Mouse (Mus musculus) heart, embryonic 14.5 days (tissue): ENCODE data around the gene Rai1. TPM values are rescaled to one million over a fixed set of nuclear protein-coding genes. Genes with fewer than 3 reads are reported as not detected.

Source experiments
- ATAC-seq: fragments of 200-750 bp; cut with Nextera tagmentation; 2 replicates; pipeline ENCODE4 v1.8.0; 2017; ENCODE audit warnings: low read depth, moderate TSS enrichment; ENCODE audit not compliant: insufficient number of reproducible peaks, insufficient read depth, low FRiP score
- H3K27ac ChIP-seq, 2 experiments: fragments of 200-500 bp in 1 of 2; fragments of 300-500 bp in 1 of 2; sonication (generic) in 1 of 2; replicated peaks in 1 of 2; 2 replicates each; pipeline ENCODE4 v1.5.1; 2012 to 2014; ENCODE audit warnings: low read depth in 2 of 2, low read length in 2 of 2, control low read depth in 1 of 2, mild to moderate bottlenecking in 1 of 2, mixed read lengths in 1 of 2; ENCODE audit not compliant: control insufficient read depth in 1 of 2, insufficient read depth in 1 of 2
- H3K27me3 ChIP-seq: fragments of 300-500 bp; sonication (generic); 2 replicates; pipeline ENCODE4 v1.6.1; 2014; ENCODE audit warnings: mild to moderate bottlenecking, low read length, control low read depth; ENCODE audit not compliant: control insufficient read depth, insufficient read depth
- H3K36me3 ChIP-seq: fragments of 300-500 bp; sonication (generic); 2 replicates; pipeline ENCODE4 v1.6.1; 2014; ENCODE audit warnings: mild to moderate bottlenecking, control low read depth, low read length, mixed read lengths; ENCODE audit not compliant: control insufficient read depth, insufficient read depth
- H3K4me1 ChIP-seq, 2 experiments: fragments of 200-500 bp in 1 of 2; fragments of 300-500 bp in 1 of 2; sonication (generic) in 1 of 2; 2 replicates each; pipeline ENCODE4 v1.6.1; 2012 to 2014; ENCODE audit warnings: low read length in 2 of 2, control low read depth in 1 of 2, mixed read lengths in 1 of 2; ENCODE audit not compliant: control insufficient read depth in 2 of 2, insufficient read depth in 2 of 2
- H3K4me2 ChIP-seq: fragments of 300-500 bp; sonication (generic); 2 replicates; pipeline ENCODE4 v1.6.1; 2014; ENCODE audit warnings: mild to moderate bottlenecking, low read length
- H3K4me3 ChIP-seq, 2 experiments: fragments of 200-500 bp in 1 of 2; fragments of 300-500 bp in 1 of 2; sonication (generic) in 1 of 2; 2 replicates each; pipeline ENCODE4 v1.5.1; 2012 to 2014; ENCODE audit warnings: low read length in 2 of 2, mild to moderate bottlenecking in 2 of 2, control low read depth in 1 of 2, low read depth in 1 of 2, moderate library complexity in 1 of 2; ENCODE audit not compliant: control insufficient read depth in 1 of 2, insufficient read depth in 1 of 2
- H3K9ac ChIP-seq: fragments of 300-500 bp; sonication (generic); 2 replicates; pipeline ENCODE4 v1.6.1; 2014; ENCODE audit warnings: mild to moderate bottlenecking, low read length
- H3K9me3 ChIP-seq: fragments of 300-500 bp; sonication (generic); 2 replicates; pipeline ENCODE4 v1.6.1; 2016; ENCODE audit warnings: low read length, control low read depth; ENCODE audit not compliant: control insufficient read depth
- WGBS: fragments of 180-500 bp; shearing (Covaris S2); extraction: QIAGEN DNeasy Blood & Tissue Kit; methylation state at CpG from one replicate; pipeline ENCODE4 v1.1.7; 2014; 5-methylcytosine and 5-hydroxymethylcytosine counted together
- polyA plus RNA-seq: library from polyadenylated mRNA; unstranded; fragments of >200 nt; fragmentation: Nextera tagmentation; extraction: Ambion mirVana; gene quantifications from 2 replicates; pipeline ENCODE4 v1.2.1, GENCODE M21; 2014

Gene Rai1
- polyA plus RNA-seq, 1 experiment from 2014 or later: 19.0 TPM

DNA sequence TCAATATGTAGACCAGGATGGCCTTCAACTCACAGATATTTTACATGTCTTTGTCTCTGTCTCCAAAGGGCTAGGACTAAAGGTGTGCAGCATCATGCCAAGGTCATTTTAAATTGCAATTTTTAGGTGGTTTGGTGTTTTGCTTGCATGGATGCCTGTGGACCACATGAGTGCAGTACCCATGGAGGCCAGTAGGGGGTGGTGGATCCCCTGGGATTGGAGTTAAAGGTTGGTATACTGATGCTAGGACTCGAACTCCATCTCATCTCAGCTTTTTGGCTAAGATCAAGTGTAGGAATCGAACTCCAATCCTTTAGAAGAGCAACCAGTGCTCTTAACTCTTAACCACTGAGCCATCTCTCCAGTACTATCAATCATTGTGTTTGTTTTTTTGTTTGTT, 20.2 kb upstream of the Rai1 start:
- Histone ChIP-seq H3K27ac (no peak overlapping the region), H3K4me1 (no peaks in the 10 kb centered on the region), H3K9me3 (peaks cover 2% of the 10 kb centered on the region; the same call in 1 of the 2 replicates), H3K4me2 (no peak overlapping the region), H3K9ac (no peak overlapping the region), H3K36me3 (no peaks in the 10 kb centered on the region), H3K4me3 (no peak overlapping the region), H3K27me3 (no peaks in the 10 kb centered on the region)
- ATAC-seq: no peak
- WGBS: 49% methylated on average over 2 of the region's 2 CpGs

DNA sequence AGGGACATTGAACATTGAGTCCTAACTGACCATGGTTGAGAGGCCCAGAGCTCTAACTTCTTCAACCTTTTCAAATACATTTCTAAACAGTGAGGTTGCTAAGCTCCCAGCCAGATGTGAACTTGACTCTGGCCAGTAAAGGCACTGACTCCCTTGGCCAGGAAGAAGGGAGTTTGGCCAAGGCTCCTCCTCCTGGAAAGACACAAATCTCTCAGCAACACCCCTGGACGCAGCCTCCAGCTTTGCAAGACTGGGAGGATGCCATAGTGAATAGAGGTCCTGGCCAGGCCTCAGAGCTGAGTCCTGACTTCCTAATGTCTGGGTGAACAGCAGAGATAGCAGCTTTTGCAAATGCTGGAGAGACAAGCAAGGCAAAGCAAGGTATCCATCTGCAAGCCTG, 18.1 kb upstream of the Rai1 start:
- Histone ChIP-seq H3K9ac (no peak overlapping the region), H3K27me3 (no peaks in the 10 kb centered on the region), H3K36me3 (no peaks in the 10 kb centered on the region), H3K27ac (no peak overlapping the region), H3K4me2 (no peak overlapping the region), H3K4me1 (peaks cover 0 to 8% of the 10 kb centered on the region in 2 experiments; a peak in 1 of 4 replicates), H3K9me3 (peaks cover 2% of the 10 kb centered on the region; the same call in 1 of the 2 replicates), H3K4me3 (no peak overlapping the region)
- ATAC-seq: no peak
- 78% methylated on average over 1 of the region's 1 CpGs for WGBS

DNA sequence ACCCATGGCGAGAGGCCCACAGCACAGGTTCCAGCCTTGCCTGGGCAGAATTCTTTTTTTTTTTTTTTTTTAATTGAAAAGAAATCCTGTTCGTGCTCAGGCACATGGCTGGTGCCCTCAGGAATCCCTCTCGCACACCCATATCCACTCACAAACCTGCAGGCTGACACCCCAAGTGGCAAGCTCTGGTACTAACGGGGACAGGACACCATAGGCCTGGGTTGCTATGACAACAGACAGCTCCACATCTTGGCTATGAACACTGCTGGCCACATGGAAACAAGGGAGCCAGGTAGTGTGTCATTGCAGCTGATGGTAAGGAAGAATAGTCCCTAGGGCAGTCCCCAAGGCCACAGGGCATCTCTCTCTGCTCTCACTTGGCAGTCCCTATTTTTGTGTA, 15.9 kb upstream of the Rai1 start:
- peaks cover 15 to 27% of the 10 kb centered on the region in 2 experiments for H3K4me1 ChIP-seq
- no peak overlapping the region for H3K27ac ChIP-seq
- H3K9me3 ChIP-seq: peaks cover 2% of the 10 kb centered on the region; the same call in 1 of the 2 replicates
- no peak overlapping the region for H3K4me3 ChIP-seq
- no peak for ATAC-seq
- H3K36me3 ChIP-seq: no peaks in the 10 kb centered on the region
- H3K27me3 ChIP-seq: no peaks in the 10 kb centered on the region
- H3K4me2 ChIP-seq: no peak overlapping the region
- WGBS: 52% methylated on average over 4 of the region's 4 CpGs
- no peak overlapping the region for H3K9ac ChIP-seq

DNA sequence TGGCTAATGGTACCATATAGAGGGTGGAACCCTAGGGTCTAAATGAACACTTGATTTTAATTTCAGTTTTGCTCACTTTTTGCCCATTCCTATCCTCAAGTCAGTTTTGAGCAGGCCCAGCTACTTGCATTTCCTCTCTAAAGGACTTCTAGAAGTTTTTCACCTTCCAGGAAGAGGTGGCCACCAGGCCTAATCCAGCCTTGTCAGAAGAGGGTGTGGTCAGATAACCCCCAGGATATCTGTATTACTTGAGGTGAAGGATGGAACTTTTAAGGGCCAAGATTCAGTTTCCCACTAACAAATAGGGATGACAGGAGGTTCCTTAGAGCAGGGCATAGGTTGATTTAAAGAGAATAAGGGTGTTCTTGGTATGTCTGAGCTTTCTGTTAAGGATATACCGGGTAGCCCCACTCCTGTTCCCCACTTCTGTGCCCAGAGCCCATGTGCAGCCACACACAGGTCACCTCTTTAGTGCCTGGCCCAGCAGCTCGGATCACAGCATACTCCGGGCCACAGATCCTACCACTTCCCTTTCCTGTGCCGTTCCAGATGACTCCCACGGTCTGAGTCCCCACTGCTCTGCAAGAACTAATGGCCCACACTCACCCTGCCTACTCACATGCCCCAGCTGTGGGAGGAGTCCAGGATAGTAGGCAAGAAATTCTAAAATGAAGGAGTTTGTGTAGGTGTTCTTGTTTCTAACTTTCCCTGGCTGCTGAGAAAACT, 14.0 kb upstream of the Rai1 start:
- no peaks in the 10 kb centered on the region for H3K36me3 ChIP-seq
- peaks cover 31 to 43% of the 10 kb centered on the region in 2 experiments for H3K4me1 ChIP-seq
- H3K4me3 ChIP-seq: no peak overlapping the region
- no peak; the same call in 1 of the 2 replicates for ATAC-seq
- no peak overlapping the region for H3K4me2 ChIP-seq
- 54% methylated on average over 5 of the region's 5 CpGs for WGBS
- H3K27me3 ChIP-seq: no peaks in the 10 kb centered on the region
- no peak overlapping the region for H3K27ac ChIP-seq
- H3K9ac ChIP-seq: no peak overlapping the region
- H3K9me3 ChIP-seq: peaks cover 2% of the 10 kb centered on the region; the same call in 1 of the 2 replicates

DNA sequence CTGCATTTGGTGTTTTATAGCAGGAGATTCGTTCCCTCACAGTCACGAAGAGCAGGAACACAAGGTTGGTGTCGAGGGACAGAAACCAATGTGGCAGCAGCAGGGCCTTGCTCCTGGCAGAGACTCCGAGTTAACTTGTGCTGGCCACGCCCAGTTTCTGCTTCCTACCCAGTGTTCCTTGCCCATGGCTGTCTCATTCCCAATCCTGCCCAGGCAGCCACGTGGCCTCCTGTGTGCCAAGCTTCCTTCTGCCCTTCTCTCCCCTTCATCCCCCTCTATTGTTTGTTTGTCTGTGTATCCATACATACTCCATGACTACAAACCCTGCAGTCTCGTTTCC, 13.4 kb upstream of the Rai1 start:
- H3K9ac ChIP-seq: no peak overlapping the region
- no peak overlapping the region for H3K4me3 ChIP-seq
- no peaks in the 10 kb centered on the region for H3K36me3 ChIP-seq
- no peaks in the 10 kb centered on the region for H3K27me3 ChIP-seq
- 77% methylated on average over 7 of the region's 7 CpGs for WGBS
- no peak overlapping the region for H3K27ac ChIP-seq
- H3K4me2 ChIP-seq: no peak overlapping the region
- no peaks in the 10 kb centered on the region for H3K9me3 ChIP-seq
- peaks cover 33 to 47% of the 10 kb centered on the region in 2 experiments for H3K4me1 ChIP-seq
- no peak for ATAC-seq

DNA sequence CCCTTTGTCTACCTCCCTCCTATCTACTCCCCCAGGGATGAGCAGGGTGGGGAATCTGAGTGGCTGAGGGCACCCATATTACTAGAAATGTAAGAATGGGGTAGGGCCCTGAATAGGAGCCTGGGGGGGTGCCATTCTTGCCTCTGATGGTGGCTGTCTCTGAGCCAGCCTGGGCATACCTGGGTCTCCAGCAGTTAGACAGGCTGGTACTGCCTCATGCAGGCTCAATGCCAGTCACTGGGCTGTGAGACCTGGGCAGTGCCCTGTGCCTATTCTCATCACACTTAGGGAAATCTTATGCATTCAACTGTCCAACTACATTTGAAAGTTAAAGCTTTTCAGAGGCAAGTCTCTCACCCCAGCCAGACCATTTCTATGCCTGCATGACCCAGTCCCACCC, 11.6 kb upstream of the Rai1 start:
- Histone ChIP-seq H3K27ac (no peak overlapping the region), H3K4me3 (no peak overlapping the region), H3K36me3 (no peaks in the 10 kb centered on the region), H3K9ac (no peak overlapping the region), H3K4me2 (no peak overlapping the region), H3K9me3 (no peaks in the 10 kb centered on the region), H3K27me3 (no peaks in the 10 kb centered on the region), H3K4me1 (peaks cover 33 to 47% of the 10 kb centered on the region in 2 experiments)
- no peak for ATAC-seq

DNA sequence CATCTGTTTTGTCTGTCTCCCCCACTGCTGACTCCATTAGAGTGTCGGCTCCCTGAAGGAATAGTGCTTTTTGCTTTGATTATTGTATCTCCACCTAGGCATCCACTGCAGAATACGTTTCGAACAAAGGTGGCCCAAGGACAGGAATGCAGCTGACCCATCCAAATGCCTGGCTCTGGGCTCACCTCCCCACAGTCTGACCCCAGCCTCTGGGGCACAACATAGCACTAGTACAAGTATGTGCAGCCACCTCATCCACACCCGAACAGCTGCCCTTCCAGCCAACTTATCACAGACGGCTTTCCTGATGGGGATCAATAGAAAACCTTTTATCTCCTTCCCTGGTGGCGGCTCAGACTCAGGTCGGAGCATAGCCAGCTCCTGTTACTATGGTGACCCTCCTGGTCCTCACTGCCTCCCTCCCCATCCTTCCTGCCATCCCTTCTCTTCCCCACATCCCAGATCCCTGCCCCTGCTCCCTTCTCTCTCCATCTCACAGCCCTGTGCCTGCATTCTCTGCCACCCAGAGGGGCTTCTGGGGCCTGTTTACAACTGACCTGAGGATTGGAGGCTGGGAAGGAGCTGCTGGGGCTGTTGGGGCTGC, 10.7 kb upstream of the Rai1 start:
- Histone ChIP-seq H3K9ac (no peak overlapping the region), H3K9me3 (no peaks in the 10 kb centered on the region), H3K27me3 (no peaks in the 10 kb centered on the region), H3K27ac (no peak overlapping the region), H3K4me2 (no peak overlapping the region), H3K4me1 (peaks cover 33 to 47% of the 10 kb centered on the region in 2 experiments), H3K4me3 (no peak overlapping the region), H3K36me3 (no peaks in the 10 kb centered on the region)
- 44% methylated on average over 7 of the region's 7 CpGs for WGBS
- ATAC-seq: no peak
